Mouse (Mus musculus) adipocyte (in vitro differentiated cells): Measurements from ENCODE around the gene Tbl1x.

ENCODE experiments used
- DNase-seq: peaks from one replicate; pipeline ENCODE4 v3.0.0-alpha.2; 2016; ENCODE audit warnings: low spot score

Tbl1x gene

DNA sequence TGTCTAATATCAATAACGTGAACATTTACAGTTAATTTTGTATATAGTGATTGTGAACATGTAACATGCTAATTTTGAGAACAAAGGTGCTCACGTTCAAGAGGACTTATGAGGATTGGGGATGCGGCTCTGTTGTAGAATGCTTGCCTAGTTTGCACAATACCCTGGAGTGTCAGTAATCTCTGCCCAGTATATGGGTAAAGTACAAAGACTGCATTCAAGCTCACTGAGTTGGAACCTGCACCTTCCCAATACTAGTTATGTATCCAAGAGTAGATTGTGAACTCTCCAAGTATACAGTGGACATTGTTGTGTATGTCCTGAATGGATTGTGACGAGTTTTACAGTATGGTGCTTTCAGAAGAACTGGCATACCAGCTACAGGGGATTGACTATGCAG lies 33.7 kb downstream of the Tbl1x start:
- no peak for DNase-seq

DNA sequence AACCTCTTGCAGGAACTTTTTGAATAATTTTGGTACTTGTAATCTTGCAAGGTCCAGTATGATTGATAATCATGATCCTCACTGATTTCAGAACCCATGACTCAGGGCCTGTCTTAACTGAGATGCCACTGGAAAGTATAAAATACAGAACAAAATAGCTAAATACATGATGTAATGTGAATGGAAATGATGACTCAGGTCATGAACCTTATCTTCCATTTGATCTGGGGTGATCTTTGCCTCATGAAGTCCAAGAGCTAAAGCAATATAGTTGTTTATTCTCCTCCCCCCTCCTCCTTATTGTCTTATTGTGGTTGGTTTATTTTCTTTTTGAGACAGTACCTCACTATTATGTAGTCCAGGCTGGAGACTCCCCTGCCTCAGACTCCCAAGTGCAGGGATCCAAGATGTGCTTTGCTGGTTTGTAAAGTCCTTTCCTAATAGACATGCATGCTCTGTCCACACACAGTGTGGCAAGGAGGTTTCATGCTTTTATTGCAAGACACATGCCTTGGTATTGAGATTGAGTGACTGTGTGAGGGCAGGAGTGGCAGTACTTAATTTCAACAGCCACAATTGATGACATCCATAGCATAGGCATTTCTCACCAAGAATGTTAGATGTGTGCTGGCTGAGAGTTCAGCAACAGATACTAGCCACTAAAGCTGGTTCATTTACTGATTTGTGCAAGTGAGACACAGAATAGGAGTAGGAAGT lies 34.7 kb downstream of the Tbl1x start:
- DNase-seq, result no peak

GRCm38 (mm10) chrX:77546448-77546847 lies 35.6 kb downstream of the Tbl1x start:
- no peak for DNase-seq

GRCm38 (mm10) chrX:77548951-77549350 lies 38.1 kb downstream of the Tbl1x start:
- DNase-seq, result peak; percentile 67

DNA sequence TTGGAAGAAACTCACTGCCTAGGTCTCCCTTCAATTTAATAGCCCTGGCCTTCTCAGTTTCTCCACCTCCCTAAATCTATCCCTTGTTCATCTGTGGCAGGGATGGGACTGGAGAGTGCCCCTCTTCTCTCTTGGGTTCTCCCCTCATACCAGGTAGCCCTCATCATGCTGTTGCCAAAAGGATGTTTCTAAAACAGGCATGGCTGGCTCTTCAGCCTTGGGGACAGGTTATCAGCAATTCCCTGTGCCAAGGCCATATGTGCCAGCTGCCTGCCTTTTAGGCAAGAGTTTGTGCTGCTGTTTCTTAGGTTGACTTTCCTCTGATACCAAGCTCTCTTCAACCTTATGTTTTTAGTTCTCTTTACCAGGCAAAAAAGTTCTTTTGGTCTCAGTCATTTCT lies 39.6 kb downstream of the Tbl1x start:
- no peak for DNase-seq

DNA sequence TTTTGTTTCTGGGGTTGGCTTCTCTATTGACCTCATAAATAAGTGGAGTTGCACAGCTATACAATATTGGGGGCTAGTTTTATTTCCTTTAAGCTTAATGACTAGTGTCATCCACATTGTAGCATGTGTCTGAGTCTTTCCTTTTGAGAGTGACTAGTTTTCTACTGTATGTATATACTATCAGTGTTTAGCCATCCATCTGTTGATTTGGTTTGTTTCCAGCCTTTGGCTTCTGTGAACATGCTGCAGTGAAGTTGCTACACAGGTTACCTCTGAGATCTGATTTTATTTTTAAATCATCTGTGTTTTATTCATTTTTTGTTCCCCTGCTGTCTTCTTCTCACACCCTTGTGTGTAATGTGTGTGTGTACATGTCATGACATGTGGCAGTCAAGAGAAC lies 40.5 kb downstream of the Tbl1x start:
- DNase-seq, result no peak

DNA sequence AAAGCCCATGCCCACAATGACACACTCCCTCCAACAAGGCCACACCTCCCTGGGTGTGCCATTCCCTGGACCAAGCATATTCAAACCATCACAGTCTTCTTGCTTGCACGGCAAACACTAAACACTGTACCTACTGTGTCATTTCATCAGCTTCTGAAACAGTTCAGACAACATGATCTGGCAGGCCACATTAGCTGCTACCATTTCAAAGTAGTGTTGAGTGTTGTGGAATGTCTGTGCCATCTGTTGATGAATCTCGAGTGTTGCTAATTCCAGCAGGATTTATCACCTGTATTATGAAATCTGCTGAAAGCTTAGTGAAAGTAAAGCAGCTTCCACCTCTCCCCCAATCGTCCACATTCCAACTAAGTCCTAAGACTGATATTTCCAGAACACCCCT lies 41.3 kb downstream of the Tbl1x start:
- no peak for DNase-seq

DNA sequence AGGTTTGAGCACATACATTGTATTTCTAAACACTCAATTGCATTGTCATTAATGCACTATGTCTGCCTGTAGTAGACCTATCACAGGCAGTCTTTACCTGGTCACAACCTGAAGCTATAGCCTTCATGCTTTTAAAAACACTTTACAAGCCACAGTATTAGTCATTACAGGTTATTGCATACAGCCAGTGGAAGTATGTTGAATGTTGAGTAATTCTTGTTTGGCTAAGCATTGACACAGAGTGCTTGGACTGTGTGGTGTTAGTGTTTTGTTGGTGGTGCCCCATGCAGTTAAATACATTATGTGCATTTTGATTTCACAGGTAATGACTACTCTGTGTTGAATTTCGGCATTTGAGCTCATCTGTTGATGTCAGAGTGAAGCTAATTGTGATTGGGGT lies 45.2 kb downstream of the Tbl1x start:
- no peak for DNase-seq

DNA sequence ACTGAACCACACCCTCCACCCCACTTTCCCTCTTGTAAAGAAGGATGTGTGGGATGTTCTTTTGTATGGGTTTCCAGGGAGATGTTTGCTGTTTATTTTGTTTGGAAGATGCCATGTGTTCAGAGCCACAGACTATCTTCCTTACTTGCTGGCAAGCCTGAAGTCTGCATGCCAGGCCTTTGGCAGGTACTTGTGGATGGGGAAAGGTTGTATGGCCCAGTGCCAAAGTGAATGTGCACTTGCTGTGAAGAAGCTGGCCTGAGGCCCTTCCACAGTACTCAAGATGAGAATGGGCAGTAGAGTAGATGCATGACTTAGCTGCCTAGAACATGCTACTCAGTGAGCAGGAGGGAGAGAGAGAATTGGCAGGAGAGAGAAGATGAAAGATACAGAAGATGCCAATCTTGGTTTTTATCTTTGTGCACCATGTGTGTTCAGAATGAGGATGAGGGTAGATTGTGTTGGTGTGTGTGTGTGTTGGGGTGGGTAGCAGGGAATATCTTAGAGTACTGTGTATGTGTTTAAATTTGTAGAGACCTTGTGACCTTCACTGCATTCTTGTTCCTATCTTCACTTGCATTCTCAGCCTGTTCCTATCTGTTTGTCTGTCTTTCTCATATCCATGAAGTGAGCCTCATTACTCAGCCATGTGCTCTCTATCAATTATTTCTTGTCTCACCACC lies 48.5 kb downstream of the Tbl1x start:
- peak; percentile 61 for DNase-seq

- DNase-seq, result no peak
Measured at GRCm38 (mm10) chrX:77563616-77564015, 52.8 kb downstream of the Tbl1x start.

DNA sequence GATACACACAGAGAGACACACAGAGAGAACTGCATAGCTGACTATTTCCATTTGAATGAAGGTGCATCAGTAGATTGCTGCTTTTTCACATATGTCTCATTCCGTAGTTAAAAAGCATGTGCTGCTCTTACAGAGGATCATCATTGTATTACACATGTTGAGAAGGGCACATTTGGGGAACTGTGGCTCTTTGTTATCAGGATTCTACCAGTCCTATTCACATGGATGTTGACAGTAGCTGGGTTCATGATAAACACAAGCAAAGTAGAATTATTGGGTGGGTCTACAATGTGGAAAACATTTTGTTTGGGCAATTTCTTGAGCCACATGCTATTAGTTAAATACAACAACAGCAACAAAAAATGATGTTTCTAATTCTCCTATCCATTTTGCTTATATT lies 55.9 kb downstream of the Tbl1x start:
- no peak for DNase-seq

DNA sequence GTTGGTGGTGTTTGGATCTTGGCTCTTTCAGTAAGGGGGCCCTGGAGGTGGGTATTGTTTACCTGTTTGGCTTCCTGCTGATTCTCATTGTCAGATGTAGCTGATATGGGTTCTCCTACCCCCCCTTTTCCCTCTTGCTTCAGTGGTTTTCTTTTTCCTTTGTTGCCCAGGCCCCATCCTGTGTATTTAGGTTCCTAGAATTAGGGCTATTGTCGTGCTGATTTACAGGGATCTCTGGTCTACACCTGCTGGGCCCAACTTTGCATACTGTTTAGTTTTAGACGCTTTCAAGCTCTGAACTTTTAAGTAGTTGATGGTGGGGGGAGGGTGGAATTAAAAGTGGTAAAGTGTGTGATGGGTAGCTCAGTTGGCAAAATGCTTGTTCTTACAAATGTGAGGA lies 57.2 kb downstream of the Tbl1x start:
- no peak for DNase-seq

DNA sequence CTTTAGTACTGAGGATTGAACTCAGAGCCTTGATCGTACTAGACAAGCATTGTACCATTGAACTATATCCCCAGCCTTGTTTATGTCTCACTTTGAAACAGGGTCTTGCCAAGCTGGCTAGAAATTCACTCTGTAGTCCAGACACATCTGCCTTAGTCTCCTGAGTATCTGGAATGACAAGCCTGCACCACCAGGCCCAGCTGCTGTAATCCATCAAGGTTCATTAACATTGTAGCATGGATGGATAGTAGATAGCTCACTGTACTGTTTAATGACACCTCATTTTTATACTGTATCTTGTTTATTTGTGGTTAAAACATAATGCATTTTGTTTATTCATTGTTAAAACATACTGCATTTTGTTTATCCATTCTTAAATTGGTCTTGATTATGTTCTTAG lies 62.9 kb downstream of the Tbl1x start:
- DNase-seq, result no peak

DNA sequence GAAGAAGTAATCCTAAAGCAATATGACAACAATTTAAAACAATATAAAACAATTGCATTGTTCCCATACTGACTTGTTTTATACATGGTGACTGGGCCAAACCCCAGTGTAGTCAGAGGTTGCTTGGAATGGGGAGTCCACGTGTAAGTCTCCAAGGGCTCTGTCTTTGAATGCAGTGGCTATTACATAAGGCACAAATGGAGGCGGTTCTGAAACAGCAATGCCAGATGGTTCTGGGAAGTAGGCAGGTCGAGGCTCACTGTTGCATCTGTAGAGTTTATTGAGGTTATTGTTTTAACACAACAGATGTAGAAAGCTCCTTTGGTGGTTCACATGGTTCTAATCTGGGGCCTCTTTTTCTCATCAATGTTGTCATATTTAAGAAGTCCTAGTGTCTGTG lies 66.3 kb downstream of the Tbl1x start:
- no peak for DNase-seq

- DNase-seq, result no peak
Measured at GRCm38 (mm10) chrX:77578172-77578571, 67.4 kb downstream of the Tbl1x start.

DNA sequence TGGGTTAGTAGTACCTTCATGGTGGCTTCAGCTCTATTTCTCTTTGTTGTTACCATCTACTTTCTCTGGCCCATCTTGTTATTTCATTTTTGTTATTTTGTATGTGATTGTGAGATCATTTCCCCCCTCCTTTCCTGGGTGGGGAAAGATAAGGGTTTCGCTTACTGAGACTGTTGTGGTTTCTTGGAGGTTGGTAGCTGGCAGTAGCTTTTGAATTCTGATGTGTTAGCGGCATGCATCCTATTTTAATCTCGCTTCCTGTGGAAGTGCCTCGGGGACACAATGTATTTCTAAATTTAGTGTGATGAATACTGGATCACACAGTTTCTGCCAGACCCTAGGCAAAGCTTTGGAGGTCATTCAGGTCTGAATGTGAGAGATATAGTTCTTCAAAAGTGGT lies 69.2 kb downstream of the Tbl1x start:
- no peak for DNase-seq

- DNase-seq, result no peak
Measured at GRCm38 (mm10) chrX:77585974-77586373, 75.2 kb downstream of the Tbl1x start.

- no peak for DNase-seq
Measured at GRCm38 (mm10) chrX:77594670-77595224, 83.9 kb downstream of the Tbl1x start.

DNA sequence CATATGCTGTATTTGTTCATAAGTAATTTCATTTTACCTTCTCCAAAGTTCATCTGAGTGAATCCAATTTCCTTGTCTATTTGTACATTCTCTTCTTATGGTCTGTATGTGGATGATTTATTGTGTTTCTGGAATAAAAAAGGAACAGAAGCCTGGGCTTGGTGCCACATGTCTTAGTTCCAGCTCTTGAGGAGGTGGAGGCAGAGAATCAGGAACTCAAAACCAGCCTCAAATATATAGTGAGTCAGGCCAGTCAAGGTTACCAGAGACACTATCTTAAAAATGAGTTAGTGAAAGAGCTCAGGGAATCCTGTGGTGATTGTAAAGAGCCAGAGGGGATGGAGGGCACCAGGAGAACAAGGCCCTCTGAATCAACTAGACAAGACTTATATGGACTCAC lies 86.9 kb downstream of the Tbl1x start:
- peak; percentile 69 for DNase-seq

- no peak for DNase-seq
Measured at GRCm38 (mm10) chrX:77598736-77599135, 87.9 kb downstream of the Tbl1x start.

- DNase-seq, result no peak
Measured at GRCm38 (mm10) chrX:77603496-77604258, 92.9 kb downstream of the Tbl1x start.

GRCm38 (mm10) chrX:77607488-77607887 lies 96.7 kb downstream of the Tbl1x start:
- no peak for DNase-seq
